10 mouse cellular contexts compared by ENCODE assay signal in genomic region chr17:25900193-25900592, GRCm38 (mm10).
"Had no signal": no experiment of that assay in that cellular context is flagged by ENCODE, and none has a peak within 500 bp of the region (broad histone marks: within the 10 kb centered on the region; RNA-seq: fewer than 3 reads in every experiment).

No protein-coding gene starts in this region.

- ATAC-seq: intestine, postnatal 0 days; lung, postnatal 0 days; midbrain, embryonic 16.5 days had no signal

- H3K4me3 ChIP-seq: midbrain, embryonic 12.5 days had no signal

- H3K9ac ChIP-seq: lung, embryonic 14.5 days; midbrain, embryonic 12.5 days had no signal

- DNase-seq: kidney, adult 2 months; kidney, postnatal 25 days; lung, embryonic 14.5 days; thymus, postnatal 25 days had no signal

- H3K4me2 ChIP-seq: lung, embryonic 14.5 days; midbrain, embryonic 12.5 days had no signal

- H3K27me3 ChIP-seq: midbrain, embryonic 12.5 days had no signal

- H3K9me3 ChIP-seq: midbrain, embryonic 12.5 days had no signal

- H3K27ac ChIP-seq: kidney, postnatal 0 days; macrophage; midbrain, embryonic 12.5 days had no signal

- H3K4me1 ChIP-seq: midbrain, embryonic 12.5 days had no signal
